Mouse (Mus musculus): Measurements from ENCODE around the gene Gm44503. TPM values are rescaled to one million over a fixed set of nuclear protein-coding genes. Genes with fewer than 3 reads are reported as not detected.

Gene Gm44503
- polyA plus RNA-seq, 1 experiment from 2014 or later, result 0.15 TPM

DNA sequence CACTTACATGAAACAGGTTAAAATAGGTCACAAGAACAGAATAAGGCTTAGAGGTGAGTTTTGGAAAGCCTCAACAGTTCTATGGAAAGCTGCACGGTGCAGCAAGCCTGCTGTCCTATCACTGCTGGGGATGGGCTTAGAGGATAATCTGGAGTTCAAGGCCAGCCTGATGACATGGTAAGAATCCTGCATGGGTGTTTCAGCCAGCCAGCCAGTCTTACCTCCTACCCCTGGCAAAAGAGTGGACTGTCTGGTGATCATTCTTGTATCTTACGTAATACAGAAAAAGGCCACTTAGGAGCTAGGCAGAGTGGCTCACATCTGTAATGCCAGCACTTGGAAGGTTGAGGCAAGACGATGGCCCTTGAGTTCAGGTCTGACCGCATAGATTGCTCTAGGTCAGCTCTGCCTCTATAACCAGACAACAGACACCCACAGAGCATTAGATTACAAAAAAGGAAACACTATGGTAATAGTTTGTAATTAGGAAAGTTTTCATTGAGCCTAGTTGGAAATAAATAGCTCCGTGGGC, 62.0 kb downstream of the Gm44503 start:
- no peak overlapping the region for H3K4me2 ChIP-seq (ENCODE audit: low read depth, low read length, severe bottlenecking)
- H3K27me3 ChIP-seq (ENCODE audit: control insufficient read depth, insufficient read depth, low read length), result no peaks in the 10 kb centered on the region
- DNase-seq (ENCODE audit: low spot score), result no peak
- no peak overlapping the region for H3K9ac ChIP-seq (ENCODE audit: low read length)
- H3K9me3 ChIP-seq (ENCODE audit: control insufficient read depth, low read length), result no peaks in the 10 kb centered on the region
- no peak for ATAC-seq (replicated peaks; ENCODE audit: low FRiP score)
- H3K36me3 ChIP-seq (ENCODE audit: control insufficient read depth, insufficient read depth, low read length), result no peaks in the 10 kb centered on the region; the same call in 1 of the 2 replicates
- 87% methylated on average over 5 of the region's 5 CpGs for WGBS
- no peak overlapping the region for H3K27ac ChIP-seq (ENCODE audit: low read depth, low read length)
- no peak overlapping the region for H3K4me3 ChIP-seq (ENCODE audit: low read depth, low read length)
- H3K4me1 ChIP-seq (replicated peaks; ENCODE audit: control insufficient read depth, insufficient read depth, low read length), result no peaks in the 10 kb centered on the region

DNA sequence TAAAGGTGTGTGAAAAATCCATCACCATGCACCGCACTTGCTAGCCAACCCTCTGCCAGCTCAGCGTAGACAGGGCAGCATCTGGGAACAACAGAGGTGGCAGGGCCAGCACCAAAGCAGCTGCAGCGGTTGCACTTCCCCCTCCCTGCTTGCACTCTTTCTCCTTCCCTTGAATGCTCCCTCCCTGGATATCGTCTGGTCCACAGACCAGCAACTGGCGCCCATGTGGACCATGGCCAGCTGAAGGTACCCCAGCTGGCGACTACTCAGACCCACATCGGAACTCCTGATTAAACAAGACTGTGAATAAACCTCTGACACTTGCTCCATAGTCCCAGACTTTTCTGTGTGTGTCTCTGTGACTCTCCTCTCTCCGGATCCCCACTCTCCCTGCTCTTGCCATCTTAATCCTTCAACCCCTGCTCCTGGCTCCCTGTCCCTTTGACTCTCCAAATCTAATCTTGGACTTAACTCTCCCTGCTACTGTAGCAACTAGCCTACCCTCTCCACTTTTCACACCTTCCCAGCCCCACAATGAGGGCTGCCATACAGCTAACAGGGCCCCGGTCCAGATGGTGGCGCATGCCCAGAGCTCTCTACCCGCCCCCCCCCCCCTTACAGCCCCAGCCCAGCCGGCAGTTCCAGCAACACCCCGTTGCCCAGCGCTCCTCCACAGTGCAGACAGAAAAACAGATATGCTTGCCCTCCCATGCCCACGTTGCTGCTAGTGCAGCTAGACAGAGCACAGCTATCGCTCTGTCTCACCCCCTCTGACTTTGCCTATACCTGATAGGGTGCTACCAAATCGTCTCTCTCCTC, 67.4 kb downstream of the Gm44503 start:
- Histone ChIP-seq H3K4me3 (ENCODE audit: low read depth, low read length) (no peak overlapping the region), H3K4me2 (ENCODE audit: low read depth, low read length, severe bottlenecking) (no peak overlapping the region), H3K9me3 (ENCODE audit: control insufficient read depth, low read length) (no peaks in the 10 kb centered on the region), H3K9ac (ENCODE audit: low read length) (no peak overlapping the region), H3K4me1 (replicated peaks; ENCODE audit: control insufficient read depth, insufficient read depth, low read length) (no peaks in the 10 kb centered on the region), H3K36me3 (ENCODE audit: control insufficient read depth, insufficient read depth, low read length) (no peaks in the 10 kb centered on the region), H3K27ac (ENCODE audit: low read depth, low read length) (no peak overlapping the region), H3K27me3 (ENCODE audit: control insufficient read depth, insufficient read depth, low read length) (no peaks in the 10 kb centered on the region)
- 16% methylated on average over 16 of the region's 17 CpGs for WGBS
- ATAC-seq (replicated peaks; ENCODE audit: low FRiP score), result peak; percentile 60; the same call in 1 of the 2 replicates
- DNase-seq (ENCODE audit: low spot score), result peak; percentile 65

DNA sequence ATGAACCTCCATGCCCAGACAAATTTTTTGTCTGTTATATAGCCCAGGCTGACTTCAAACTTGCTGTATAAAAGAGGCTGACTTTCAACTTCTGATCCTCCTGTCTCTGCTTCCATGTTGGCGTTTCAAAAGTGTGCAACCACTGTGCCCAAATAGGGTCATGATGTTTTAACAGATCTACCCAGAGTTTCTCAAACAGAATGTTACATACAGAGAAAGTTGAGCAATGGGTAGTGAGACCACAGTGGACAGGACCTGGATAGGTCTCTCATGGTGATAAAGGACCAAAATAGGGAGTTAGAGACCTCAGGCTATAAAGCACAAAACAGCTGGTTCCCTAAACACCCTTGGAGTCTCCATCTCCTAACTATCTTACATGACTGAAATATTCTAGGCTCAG, 71.8 kb downstream of the Gm44503 start:
- 86% methylated on average over 1 of the region's 1 CpGs for WGBS
- Histone ChIP-seq H3K36me3 (ENCODE audit: control insufficient read depth, insufficient read depth, low read length) (no peaks in the 10 kb centered on the region; the same call in 1 of the 2 replicates), H3K27me3 (ENCODE audit: control insufficient read depth, insufficient read depth, low read length) (no peaks in the 10 kb centered on the region), H3K4me3 (ENCODE audit: low read depth, low read length) (no peak overlapping the region), H3K9me3 (ENCODE audit: control insufficient read depth, low read length) (no peaks in the 10 kb centered on the region), H3K4me2 (ENCODE audit: low read depth, low read length, severe bottlenecking) (no peak overlapping the region), H3K9ac (ENCODE audit: low read length) (no peak overlapping the region), H3K4me1 (replicated peaks; ENCODE audit: control insufficient read depth, insufficient read depth, low read length) (no peaks in the 10 kb centered on the region), H3K27ac (ENCODE audit: low read depth, low read length) (no peak overlapping the region)
- ATAC-seq (replicated peaks; ENCODE audit: low FRiP score) (no peak), DNase-seq (ENCODE audit: low spot score) (no peak)

DNA sequence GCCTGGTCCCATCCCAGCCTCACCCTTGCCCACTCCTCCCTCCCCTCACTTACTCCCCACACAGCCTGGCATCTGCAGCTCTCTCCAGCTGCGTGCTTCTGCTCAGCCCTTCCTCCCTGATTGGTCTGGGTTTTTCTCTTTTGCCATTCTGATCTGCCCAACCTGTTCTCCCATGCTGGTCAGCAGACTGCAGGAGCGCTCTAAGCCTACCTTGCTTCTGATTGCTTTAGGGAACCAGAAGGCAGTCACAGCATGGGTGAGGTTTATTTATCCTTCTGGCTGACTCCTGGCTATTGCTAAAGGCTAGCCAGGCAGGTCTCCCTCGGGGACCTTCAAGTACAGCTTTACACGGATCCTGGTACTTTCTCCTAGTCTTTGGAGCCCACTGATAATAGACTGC, 72.8 kb downstream of the Gm44503 start:
- H3K4me2 ChIP-seq (ENCODE audit: low read depth, low read length, severe bottlenecking), result no peak overlapping the region
- ATAC-seq (replicated peaks; ENCODE audit: low FRiP score), result no peak
- 76% methylated on average over 4 of the region's 4 CpGs for WGBS
- no peak overlapping the region for H3K4me3 ChIP-seq (ENCODE audit: low read depth, low read length)
- H3K36me3 ChIP-seq (ENCODE audit: control insufficient read depth, insufficient read depth, low read length), result no peaks in the 10 kb centered on the region; the same call in 1 of the 2 replicates
- no peaks in the 10 kb centered on the region for H3K4me1 ChIP-seq (replicated peaks; ENCODE audit: control insufficient read depth, insufficient read depth, low read length)
- DNase-seq (ENCODE audit: low spot score), result no peak
- H3K27ac ChIP-seq (ENCODE audit: low read depth, low read length), result no peak overlapping the region
- no peak overlapping the region for H3K9ac ChIP-seq (ENCODE audit: low read length)
- no peaks in the 10 kb centered on the region for H3K27me3 ChIP-seq (ENCODE audit: control insufficient read depth, insufficient read depth, low read length)
- H3K9me3 ChIP-seq (ENCODE audit: control insufficient read depth, low read length), result no peaks in the 10 kb centered on the region

DNA sequence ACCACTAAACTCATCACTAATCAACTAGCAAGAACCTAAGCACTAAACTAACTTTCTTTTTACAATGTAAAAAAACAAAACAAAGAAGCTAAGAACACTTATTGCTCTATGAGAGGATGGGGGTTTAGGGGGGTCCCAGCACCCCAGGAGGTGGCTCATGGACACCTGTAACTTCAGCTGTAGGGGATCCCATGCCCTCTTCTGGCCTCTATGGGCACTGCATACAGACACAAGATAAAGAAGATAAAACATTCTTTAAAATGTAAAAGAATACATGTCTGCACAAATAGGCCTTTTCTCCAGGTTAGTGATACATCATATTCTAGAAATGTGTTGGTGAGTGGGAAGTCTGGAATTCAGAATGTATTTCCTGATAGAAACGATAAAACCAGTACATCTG, 74.8 kb downstream of the Gm44503 start:
- no peaks in the 10 kb centered on the region for H3K27me3 ChIP-seq (ENCODE audit: control insufficient read depth, insufficient read depth, low read length)
- 100% methylated on average over 1 of the region's 1 CpGs for WGBS
- DNase-seq (ENCODE audit: low spot score), result no peak
- ATAC-seq (replicated peaks; ENCODE audit: low FRiP score), result no peak
- H3K36me3 ChIP-seq (ENCODE audit: control insufficient read depth, insufficient read depth, low read length), result no peaks in the 10 kb centered on the region; the same call in 1 of the 2 replicates
- no peak overlapping the region for H3K4me2 ChIP-seq (ENCODE audit: low read depth, low read length, severe bottlenecking)
- no peaks in the 10 kb centered on the region for H3K4me1 ChIP-seq (replicated peaks; ENCODE audit: control insufficient read depth, insufficient read depth, low read length)
- no peaks in the 10 kb centered on the region for H3K9me3 ChIP-seq (ENCODE audit: control insufficient read depth, low read length)
- H3K4me3 ChIP-seq (ENCODE audit: low read depth, low read length), result no peak overlapping the region
- no peak overlapping the region for H3K27ac ChIP-seq (ENCODE audit: low read depth, low read length)
- no peak overlapping the region for H3K9ac ChIP-seq (ENCODE audit: low read length)

DNA sequence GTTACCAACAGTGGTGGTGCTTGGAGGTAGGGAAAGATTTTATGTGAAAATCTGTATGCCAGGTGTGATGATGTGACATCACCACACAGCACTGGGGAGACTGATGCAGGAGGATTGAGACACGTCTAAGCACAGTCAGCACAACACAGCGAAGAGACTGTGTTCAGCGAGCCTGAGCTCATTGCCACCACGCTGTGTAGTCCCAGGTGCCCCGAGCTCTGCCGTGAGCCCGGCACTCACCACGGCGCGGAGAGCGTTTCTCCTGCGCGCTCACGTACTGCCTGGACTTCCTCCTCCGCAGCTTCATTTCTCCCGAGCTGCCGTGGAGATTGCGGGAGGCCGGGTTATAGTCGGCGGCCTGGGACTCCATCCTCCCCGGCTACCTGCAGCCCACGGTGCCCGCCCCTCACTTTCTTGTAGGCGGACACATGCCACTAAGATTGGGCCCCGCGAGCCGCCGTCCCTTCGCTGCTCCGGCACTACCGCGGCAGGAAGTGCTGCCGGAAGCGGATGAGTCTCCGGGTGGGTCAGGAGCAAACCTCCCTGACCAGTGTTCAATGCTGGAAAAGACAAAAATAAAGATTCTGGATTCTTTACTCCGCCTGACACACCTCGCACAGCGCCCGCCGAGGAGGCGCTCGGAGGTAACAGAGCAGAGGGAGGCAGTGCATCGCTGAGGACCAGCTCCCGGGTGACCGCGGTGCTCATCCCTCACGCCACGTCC, 80.7 kb downstream of the Gm44503 start:
- peak overlapping the region; percentile 81 for H3K4me3 ChIP-seq (ENCODE audit: low read depth, low read length)
- WGBS, result under 1% methylated on average over 49 of the region's 49 CpGs
- peaks cover 9% of the 10 kb centered on the region; the same call in 1 of the 2 replicates for H3K4me1 ChIP-seq (replicated peaks; ENCODE audit: control insufficient read depth, insufficient read depth, low read length)
- H3K27me3 ChIP-seq (ENCODE audit: control insufficient read depth, insufficient read depth, low read length), result no peaks in the 10 kb centered on the region
- DNase-seq (ENCODE audit: low spot score) (peak; percentile 95), ATAC-seq (replicated peaks; ENCODE audit: low FRiP score) (peak; percentile 86)
- peak overlapping the region; percentile 84 for H3K9ac ChIP-seq (ENCODE audit: low read length)
- peak overlapping the region; percentile 62 for H3K27ac ChIP-seq (ENCODE audit: low read depth, low read length)
- H3K9me3 ChIP-seq (ENCODE audit: control insufficient read depth, low read length), result no peaks in the 10 kb centered on the region
- no peaks in the 10 kb centered on the region for H3K36me3 ChIP-seq (ENCODE audit: control insufficient read depth, insufficient read depth, low read length)
- peak overlapping the region; percentile 67 for H3K4me2 ChIP-seq (ENCODE audit: low read depth, low read length, severe bottlenecking)

DNA sequence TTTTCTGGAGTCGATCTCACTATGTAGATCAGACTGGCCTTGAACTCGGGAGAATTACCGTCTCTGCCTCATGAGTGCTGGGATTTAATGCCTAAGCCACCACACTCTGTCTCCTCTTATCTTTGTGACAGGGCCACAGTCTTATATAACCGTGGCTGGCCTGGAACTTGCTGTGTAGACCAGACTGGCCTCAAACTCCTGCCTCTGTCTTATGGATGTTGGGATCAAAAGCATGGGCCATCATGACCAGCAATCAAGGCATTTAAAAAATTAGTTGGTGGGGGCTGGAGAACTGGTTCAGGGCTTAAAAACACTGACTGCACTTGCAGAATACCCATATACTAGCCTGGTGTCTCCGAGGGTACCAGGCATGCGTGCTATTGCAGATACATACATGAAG, 81.4 kb downstream of the Gm44503 start, which contains the start of gene Pigb:
Gene Pigb (minus strand): TSS at position 299 of the 400 bp plus-strand sequence.
- ATAC-seq (replicated peaks; ENCODE audit: low FRiP score) (peak; percentile 1; the same call in 1 of the 2 replicates), DNase-seq (ENCODE audit: low spot score) (no peak)
- H3K27ac ChIP-seq (ENCODE audit: low read depth, low read length), result peak within 1 kb of the TSS; percentile 62
- no peaks in the 10 kb centered on the region for H3K27me3 ChIP-seq (ENCODE audit: control insufficient read depth, insufficient read depth, low read length)
- H3K9me3 ChIP-seq (ENCODE audit: control insufficient read depth, low read length), result no peaks in the 10 kb centered on the region
- peak within 1 kb of the TSS; percentile 67 for H3K4me2 ChIP-seq (ENCODE audit: low read depth, low read length, severe bottlenecking)
- peak within 1 kb of the TSS; percentile 81 for H3K4me3 ChIP-seq (ENCODE audit: low read depth, low read length)
- no peaks in the 10 kb centered on the region for H3K36me3 ChIP-seq (ENCODE audit: control insufficient read depth, insufficient read depth, low read length)
- WGBS, result 31% methylated on average over 6 of the region's 6 CpGs
- peaks cover 12% of the 10 kb centered on the region; the same call in 1 of the 2 replicates for H3K4me1 ChIP-seq (replicated peaks; ENCODE audit: control insufficient read depth, insufficient read depth, low read length)
- peak within 1 kb of the TSS; percentile 84 for H3K9ac ChIP-seq (ENCODE audit: low read length)

All from forebrain, embryonic 11.5 days (tissue).